Mouse (Mus musculus) spleen, postnatal 10 days (tissue): Measurements from ENCODE around the gene Krt26.

Experiments
- DNase-seq, 2 experiments: peaks; one replicate each; pipeline ENCODE4 v3.0.0; 2021 to 2022; ENCODE audit warnings: low spot score in 2 of 2

The Krt26 gene

GRCm38 (mm10) chr11:99284833-99285312 is 52.9 kb downstream of the Krt26 start, which contains the start of gene Krt24:
Gene Krt24, minus strand, starts transcription at chr11:99285262.
- DNase-seq, result no peak

DNA sequence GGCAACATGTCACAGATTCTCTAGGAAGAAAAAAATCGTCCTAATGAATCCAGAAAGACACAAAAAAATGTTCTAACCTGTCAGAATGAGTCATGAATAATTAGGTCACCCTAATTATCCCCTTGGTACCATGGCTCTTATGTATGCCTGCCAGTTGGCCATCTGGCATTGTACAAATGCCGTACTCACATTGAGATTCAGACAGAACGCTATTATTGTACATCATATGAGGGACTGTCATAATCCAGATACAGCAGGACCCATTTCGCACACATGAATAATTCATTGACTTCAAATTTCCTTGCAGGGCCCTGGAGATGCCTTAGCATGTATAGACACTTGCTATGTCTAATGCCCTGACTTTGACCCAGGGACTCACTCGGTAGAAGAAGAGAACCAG is 53.8 kb downstream of the Krt26 start:
- DNase-seq, result no peak

DNA sequence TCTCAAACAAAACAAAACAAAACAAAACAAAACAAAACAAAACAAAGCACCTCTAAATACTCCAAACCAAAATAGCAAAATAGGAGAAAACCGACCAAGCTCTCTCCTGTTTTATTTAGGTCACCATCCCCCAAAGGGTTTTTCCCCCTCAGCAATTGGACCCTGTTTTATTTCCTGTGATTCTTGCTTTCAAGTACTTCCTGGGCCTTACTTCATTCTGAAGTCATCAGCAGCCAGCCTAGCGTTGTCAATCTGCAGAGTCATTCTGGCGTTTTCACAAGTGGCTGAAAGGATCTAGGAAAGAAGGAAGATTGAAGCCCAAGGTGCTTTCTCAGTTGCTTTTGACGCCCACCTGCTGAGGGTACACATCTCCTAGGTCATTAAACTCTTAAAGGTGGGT is 54.4 kb downstream of the Krt26 start:
- DNase-seq, result no peak

- no peak for DNase-seq
Observed at GRCm38 (mm10) chr11:99281116-99281515, 56.6 kb downstream of the Krt26 start.

- no peak for DNase-seq
Observed at GRCm38 (mm10) chr11:99279986-99280385, 57.8 kb downstream of the Krt26 start.
